Mouse (Mus musculus) adrenal gland, postnatal 25 days (tissue): Measurements from ENCODE around the gene Gpr161. TPM values are rescaled to one million over a fixed set of nuclear protein-coding genes. Genes with fewer than 3 reads are reported as not detected.

Source experiments
- DNase-seq: peaks from one replicate; pipeline ENCODE4 v3.0.0; 2021; ENCODE audit warnings: mixed read lengths
- long read RNA-seq: library from polyadenylated mRNA; stranded (forward); transcript quantifications from one replicate; pipeline ENCODE4 v2.0.0, GENCODE M21; 2021
- total RNA-seq: library from RNA; stranded (reverse); gene quantifications from 2 replicates; pipeline ENCODE4 v1.2.3, GENCODE M21; 2021

The Gpr161 gene
- 1.00 and 1.3 TPM in 2 replicates for total RNA-seq
- long read RNA-seq: 0 reads

GRCm38 (mm10) chr1:165295489-165295888, at the start of gene Gpr161:
Gene Gpr161, plus strand, starts transcription at chr1:165295789.
- DNase-seq: no peak

GRCm38 (mm10) chr1:165246587-165246986, 49.0 kb upstream of the Gpr161 start:
- DNase-seq: no peak

GRCm38 (mm10) chr1:165247085-165247484, 48.5 kb upstream of the Gpr161 start:
- DNase-seq: no peak

- DNase-seq: no peak
Observed at GRCm38 (mm10) chr1:165247788-165248187, 47.8 kb upstream of the Gpr161 start.

- no peak for DNase-seq
Observed at GRCm38 (mm10) chr1:165248842-165249241, 46.7 kb upstream of the Gpr161 start.

GRCm38 (mm10) chr1:165250546-165250945, 45.0 kb upstream of the Gpr161 start:
- no peak for DNase-seq

- DNase-seq: peak; percentile 65
Observed at GRCm38 (mm10) chr1:165252027-165252671, 43.4 kb upstream of the Gpr161 start.

GRCm38 (mm10) chr1:165274946-165275345, 20.6 kb upstream of the Gpr161 start:
- no peak for DNase-seq

- DNase-seq: no peak
Observed at GRCm38 (mm10) chr1:165280741-165281140, 14.8 kb upstream of the Gpr161 start.

GRCm38 (mm10) chr1:165281351-165282221, 14.0 kb upstream of the Gpr161 start:
- DNase-seq: peak; percentile 78

GRCm38 (mm10) chr1:165282222-165282966, 13.2 kb upstream of the Gpr161 start:
- no peak for DNase-seq

- DNase-seq: no peak
Observed at GRCm38 (mm10) chr1:165282967-165283345, 12.6 kb upstream of the Gpr161 start.

GRCm38 (mm10) chr1:165284096-165284495, 11.5 kb upstream of the Gpr161 start:
- DNase-seq: no peak

GRCm38 (mm10) chr1:165288165-165288564, 7.4 kb upstream of the Gpr161 start:
- DNase-seq: no peak

- peak; percentile 14 for DNase-seq
Observed at GRCm38 (mm10) chr1:165289831-165290230, 5.8 kb upstream of the Gpr161 start.

GRCm38 (mm10) chr1:165291606-165292005, 4.0 kb upstream of the Gpr161 start:
- no peak for DNase-seq

GRCm38 (mm10) chr1:165301108-165301507, 5.5 kb downstream of the Gpr161 start:
- DNase-seq: no peak

- no peak for DNase-seq
Observed at GRCm38 (mm10) chr1:165301567-165301966, 6.0 kb downstream of the Gpr161 start.

- peak; percentile 48 for DNase-seq
Observed at GRCm38 (mm10) chr1:165302455-165303208, 7.0 kb downstream of the Gpr161 start.

GRCm38 (mm10) chr1:165303209-165303608, 7.6 kb downstream of the Gpr161 start:
- no peak for DNase-seq

GRCm38 (mm10) chr1:165304341-165304740, 8.8 kb downstream of the Gpr161 start:
- no peak for DNase-seq

- no peak for DNase-seq
Observed at GRCm38 (mm10) chr1:165308180-165308579, 12.6 kb downstream of the Gpr161 start.
